Mouse (Mus musculus) liver, embryonic 15.5 days (tissue): ENCODE data around the gene Ndufc2. TPM values are rescaled to one million over a fixed set of nuclear protein-coding genes. Genes with fewer than 3 reads are reported as not detected.

ENCODE experiments used
- ATAC-seq: fragments of 200-750 bp; cut with Nextera tagmentation; 2 replicates; pipeline ENCODE4 v1.8.0; 2017; ENCODE audit warnings: moderate number of reproducible peaks, mild to moderate bottlenecking, moderate library complexity; ENCODE audit not compliant: insufficient read depth
- H3K27ac ChIP-seq: fragments of 300-500 bp; sonication (generic); replicated peaks from 2 replicates; pipeline ENCODE4 v1.5.1; 2015; ENCODE audit warnings: mild to moderate bottlenecking, inconsistent platforms
- H3K27me3 ChIP-seq: fragments of 300-500 bp; sonication (generic); 2 replicates; pipeline ENCODE4 v1.6.1; 2015; ENCODE audit warnings: mild to moderate bottlenecking, inconsistent platforms
- H3K36me3 ChIP-seq: fragments of 300-500 bp; sonication (generic); replicated peaks from 2 replicates; pipeline ENCODE4 v1.6.1; 2015; ENCODE audit warnings: moderate library complexity, mild to moderate bottlenecking, inconsistent platforms
- H3K4me1 ChIP-seq: fragments of 300-500 bp; sonication (generic); replicated peaks from 2 replicates; pipeline ENCODE4 v1.6.1; 2015; ENCODE audit warnings: inconsistent platforms
- H3K4me2 ChIP-seq: fragments of 300-500 bp; sonication (generic); 2 replicates; pipeline ENCODE4 v1.6.1; 2015; ENCODE audit warnings: moderate library complexity, mild to moderate bottlenecking, inconsistent platforms
- H3K4me3 ChIP-seq: fragments of 300-500 bp; sonication (generic); replicated peaks from 2 replicates; pipeline ENCODE4 v1.5.1; 2015; ENCODE audit warnings: mild to moderate bottlenecking, inconsistent platforms
- H3K9ac ChIP-seq: fragments of 300-500 bp; sonication (generic); 2 replicates; pipeline ENCODE4 v1.6.1; 2015; ENCODE audit warnings: moderate library complexity, mild to moderate bottlenecking, inconsistent platforms
- H3K9me3 ChIP-seq: fragments of 300-500 bp; sonication (generic); replicated peaks from 2 replicates; pipeline ENCODE4 v1.6.1; 2016; ENCODE audit warnings: inconsistent platforms
- WGBS: fragments of 180-500 bp; shearing (Covaris S2); methylation state at CpG from one replicate; pipeline ENCODE4 v1.1.7; 2015; ENCODE audit warnings: mixed read lengths; ENCODE audit not compliant: insufficient replicate concordance; 5-methylcytosine and 5-hydroxymethylcytosine counted together
- polyA plus RNA-seq: library from polyadenylated mRNA; unstranded; fragments of >200 nt; fragmentation: Nextera tagmentation; extraction: Ambion mirVana; gene quantifications from 2 replicates; pipeline ENCODE4 v1.2.1, GENCODE M21; 2015

Ndufc2 gene
- polyA plus RNA-seq, 1 experiment from 2014 or later, result 164 TPM

GRCm38 (mm10) chr7:97360955-97361354 is 38.8 kb upstream of the Ndufc2 start:
- ATAC-seq, result no peak
- no peaks in the 10 kb centered on the region for H3K9me3 ChIP-seq
- 49% methylated on average over 3 of the region's 3 CpGs for WGBS

DNA sequence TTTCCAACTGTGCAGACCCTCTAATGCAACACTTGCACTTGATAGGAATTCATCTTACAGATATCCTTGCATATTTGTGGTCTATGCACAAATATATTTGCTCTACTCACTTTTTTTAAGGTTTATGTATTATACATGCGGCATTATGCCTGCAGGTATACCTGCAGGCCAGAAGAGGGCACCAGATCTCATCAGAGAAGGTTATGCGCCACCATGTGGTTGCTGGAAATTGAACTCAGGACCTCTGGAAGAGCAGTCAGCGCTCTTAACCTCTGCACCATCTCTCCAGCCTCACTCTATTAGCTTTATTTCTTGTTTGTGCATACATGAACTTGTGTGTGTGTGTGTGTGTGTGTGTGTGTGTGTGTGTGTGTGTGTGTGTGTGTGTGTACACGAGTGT is 38.3 kb upstream of the Ndufc2 start:
- Histone ChIP-seq H3K36me3 (no peaks in the 10 kb centered on the region), H3K27me3 (peaks cover 5% of the 10 kb centered on the region), H3K9me3 (no peaks in the 10 kb centered on the region), H3K4me3 (no peak overlapping the region), H3K9ac (no peak overlapping the region), H3K4me2 (no peak overlapping the region), H3K4me1 (no peaks in the 10 kb centered on the region), H3K27ac (no peak overlapping the region)
- no peak for ATAC-seq
- WGBS, result 19% methylated on average over 4 of the region's 4 CpGs

More at GRCm38 (mm10) chr7:97360955-97361354, 38.8 kb upstream of the Ndufc2 start:
- Histone ChIP-seq H3K4me3 (no peak overlapping the region), H3K4me1 (no peaks in the 10 kb centered on the region), H3K27me3 (peaks cover 5% of the 10 kb centered on the region), H3K36me3 (no peaks in the 10 kb centered on the region), H3K4me2 (no peak overlapping the region), H3K27ac (no peak overlapping the region), H3K9ac (no peak overlapping the region)

DNA sequence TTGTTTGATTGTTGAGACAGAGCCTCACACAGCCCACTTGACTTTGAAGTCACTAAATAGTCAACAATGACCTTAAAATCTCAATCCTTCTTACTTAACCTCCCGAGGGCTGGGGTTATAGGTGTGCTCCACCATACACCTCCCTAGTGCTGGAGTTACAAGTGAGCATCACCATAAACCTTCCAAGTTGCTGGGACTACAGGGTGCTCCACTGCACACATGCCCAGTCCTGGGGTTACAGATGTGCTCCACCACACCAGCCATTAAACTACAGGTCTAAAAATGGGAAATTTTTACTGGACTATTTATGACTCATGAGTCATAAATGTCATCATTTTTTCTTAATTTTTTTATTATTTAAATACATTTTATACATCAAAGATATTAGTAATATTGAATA is 33.9 kb upstream of the Ndufc2 start:
- H3K4me1 ChIP-seq, result peaks cover 3% of the 10 kb centered on the region
- H3K4me3 ChIP-seq, result no peak overlapping the region
- no peak overlapping the region for H3K4me2 ChIP-seq
- H3K27me3 ChIP-seq, result peaks cover 5% of the 10 kb centered on the region
- H3K27ac ChIP-seq, result no peak overlapping the region
- H3K9me3 ChIP-seq, result no peaks in the 10 kb centered on the region
- no peak overlapping the region for H3K9ac ChIP-seq
- H3K36me3 ChIP-seq, result no peaks in the 10 kb centered on the region
- no peak for ATAC-seq
- 51% methylated on average over 1 of the region's 1 CpGs for WGBS

- no peaks in the 10 kb centered on the region for H3K27me3 ChIP-seq
- peaks cover 30% of the 10 kb centered on the region for H3K4me1 ChIP-seq
- no peak overlapping the region for H3K4me3 ChIP-seq
- H3K36me3 ChIP-seq, result peaks cover 60% of the 10 kb centered on the region
- no peak overlapping the region for H3K9ac ChIP-seq
- WGBS, result 81% methylated on average over 9 of the region's 9 CpGs
- no peak overlapping the region for H3K27ac ChIP-seq
- ATAC-seq, result no peak
- H3K9me3 ChIP-seq, result no peaks in the 10 kb centered on the region
- no peak overlapping the region for H3K4me2 ChIP-seq
These were observed 24.7 kb upstream of the Ndufc2 start for GRCm38 (mm10) chr7:97375101-97375500.

DNA sequence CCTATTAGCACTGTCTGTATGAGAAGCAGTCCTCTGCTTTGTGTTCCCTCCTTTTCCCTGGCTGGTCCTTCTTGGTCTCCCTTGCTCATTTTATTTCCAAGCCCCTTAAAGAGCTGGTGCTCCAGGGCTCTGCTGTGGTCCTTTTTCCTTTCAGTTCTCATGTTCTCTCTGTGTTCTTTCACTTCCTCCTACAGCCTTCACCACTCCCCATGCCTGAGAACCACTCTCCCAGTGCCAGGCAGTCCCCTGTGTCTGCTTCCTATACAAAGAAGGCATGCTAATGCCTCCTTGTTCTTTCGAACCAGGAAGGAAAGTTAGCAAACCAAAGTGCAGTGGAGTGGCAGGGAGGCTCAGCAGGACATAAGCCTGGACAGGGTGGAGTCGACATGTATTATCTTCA is 23.9 kb upstream of the Ndufc2 start:
- H3K4me1 ChIP-seq, result peaks cover 27% of the 10 kb centered on the region
- WGBS, result 61% methylated on average over 2 of the region's 2 CpGs
- no peaks in the 10 kb centered on the region for H3K27me3 ChIP-seq
- H3K9me3 ChIP-seq, result no peaks in the 10 kb centered on the region
- no peak overlapping the region for H3K9ac ChIP-seq
- H3K4me2 ChIP-seq, result no peak overlapping the region
- no peak overlapping the region for H3K27ac ChIP-seq
- no peak for ATAC-seq
- peaks cover 66% of the 10 kb centered on the region for H3K36me3 ChIP-seq
- no peak overlapping the region for H3K4me3 ChIP-seq

DNA sequence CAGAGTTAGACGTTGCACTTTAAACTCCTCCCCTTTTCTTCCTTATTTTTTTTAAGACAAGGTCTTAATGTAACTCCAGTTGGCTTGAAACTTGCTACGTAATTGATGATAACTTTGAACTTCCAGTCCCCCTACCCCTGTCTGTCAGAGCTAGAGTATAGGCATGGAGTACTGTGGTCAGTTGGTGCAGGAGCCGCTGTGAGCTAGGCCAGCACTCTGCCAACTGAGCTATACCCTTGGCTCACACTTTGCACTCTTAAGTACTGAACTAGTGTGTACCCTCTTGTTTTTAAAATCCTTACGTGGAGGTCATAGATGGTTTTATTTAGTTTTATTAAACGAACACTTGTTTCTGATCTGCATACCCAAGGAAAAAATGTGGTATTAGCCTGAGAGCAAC is 20.5 kb upstream of the Ndufc2 start:
- WGBS, result 75% methylated on average over 5 of the region's 5 CpGs
- Histone ChIP-seq H3K4me3 (no peak overlapping the region), H3K9me3 (no peaks in the 10 kb centered on the region), H3K4me1 (peaks cover 12% of the 10 kb centered on the region), H3K27ac (no peak overlapping the region), H3K4me2 (no peak overlapping the region), H3K27me3 (no peaks in the 10 kb centered on the region), H3K9ac (no peak overlapping the region), H3K36me3 (peaks cover 90% of the 10 kb centered on the region)
- no peak for ATAC-seq

DNA sequence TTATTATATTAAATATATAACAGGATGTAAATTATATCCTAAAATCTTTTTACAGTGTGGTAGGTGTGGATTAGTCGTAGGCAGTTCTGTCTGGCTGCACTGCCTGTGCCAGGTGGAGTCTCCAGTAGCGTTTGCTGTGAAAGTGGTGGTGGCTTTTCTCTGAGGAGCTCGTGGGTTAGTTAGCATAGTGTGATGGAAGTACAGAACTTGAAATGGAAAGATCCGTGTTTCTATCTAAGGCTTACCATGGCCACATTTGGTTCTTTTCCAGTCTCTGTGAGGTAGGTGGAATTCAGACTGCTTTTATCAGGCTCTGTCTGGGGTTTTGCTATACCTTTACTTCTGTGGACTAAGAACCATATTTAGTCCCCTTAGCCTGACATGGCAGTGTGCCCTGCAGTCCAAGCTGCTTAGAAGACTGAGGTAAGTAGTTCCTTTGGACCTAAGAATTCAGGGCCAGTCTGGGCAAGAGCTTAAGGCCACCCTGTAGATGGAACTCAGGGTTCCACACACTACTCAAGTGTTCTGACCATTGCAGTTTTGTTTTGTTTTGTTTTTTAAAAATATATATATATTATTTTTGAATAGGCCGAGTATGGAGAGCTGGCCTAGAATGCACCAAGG is 19.2 kb upstream of the Ndufc2 start:
- Histone ChIP-seq H3K27me3 (no peaks in the 10 kb centered on the region), H3K4me1 (peaks cover 6% of the 10 kb centered on the region), H3K27ac (no peak overlapping the region), H3K9ac (no peak overlapping the region), H3K9me3 (no peaks in the 10 kb centered on the region), H3K36me3 (peaks cover 90% of the 10 kb centered on the region), H3K4me2 (no peak overlapping the region), H3K4me3 (no peak overlapping the region)
- ATAC-seq, result no peak
- 76% methylated on average over 5 of the region's 5 CpGs for WGBS

DNA sequence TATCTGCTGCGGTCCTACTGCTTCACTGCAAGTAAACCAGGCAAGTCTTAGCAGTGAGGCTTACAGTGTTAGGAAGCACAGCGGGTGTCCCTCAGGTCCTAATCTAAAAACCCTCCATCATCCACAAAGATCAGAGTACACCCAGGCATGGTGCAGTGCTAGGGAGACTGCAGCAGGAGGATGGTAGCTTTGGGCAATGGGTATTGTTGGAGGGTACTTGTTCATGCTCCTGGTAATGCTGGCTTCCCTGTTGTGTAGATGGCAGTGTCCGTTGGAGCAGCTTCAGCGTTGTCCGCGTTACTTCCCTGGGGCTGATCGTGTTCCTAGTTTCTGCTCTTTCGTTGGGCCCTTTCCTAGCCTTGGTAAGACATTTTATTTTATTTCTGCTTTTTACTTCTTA is 17.1 kb upstream of the Ndufc2 start:
- no peak overlapping the region for H3K9ac ChIP-seq
- H3K27ac ChIP-seq, result no peak overlapping the region
- H3K4me3 ChIP-seq, result no peak overlapping the region
- no peaks in the 10 kb centered on the region for H3K9me3 ChIP-seq
- H3K36me3 ChIP-seq, result peaks cover 94% of the 10 kb centered on the region
- ATAC-seq, result no peak
- H3K27me3 ChIP-seq, result no peaks in the 10 kb centered on the region
- H3K4me2 ChIP-seq, result no peak overlapping the region
- H3K4me1 ChIP-seq, result no peaks in the 10 kb centered on the region
- 83% methylated on average over 8 of the region's 8 CpGs for WGBS

DNA sequence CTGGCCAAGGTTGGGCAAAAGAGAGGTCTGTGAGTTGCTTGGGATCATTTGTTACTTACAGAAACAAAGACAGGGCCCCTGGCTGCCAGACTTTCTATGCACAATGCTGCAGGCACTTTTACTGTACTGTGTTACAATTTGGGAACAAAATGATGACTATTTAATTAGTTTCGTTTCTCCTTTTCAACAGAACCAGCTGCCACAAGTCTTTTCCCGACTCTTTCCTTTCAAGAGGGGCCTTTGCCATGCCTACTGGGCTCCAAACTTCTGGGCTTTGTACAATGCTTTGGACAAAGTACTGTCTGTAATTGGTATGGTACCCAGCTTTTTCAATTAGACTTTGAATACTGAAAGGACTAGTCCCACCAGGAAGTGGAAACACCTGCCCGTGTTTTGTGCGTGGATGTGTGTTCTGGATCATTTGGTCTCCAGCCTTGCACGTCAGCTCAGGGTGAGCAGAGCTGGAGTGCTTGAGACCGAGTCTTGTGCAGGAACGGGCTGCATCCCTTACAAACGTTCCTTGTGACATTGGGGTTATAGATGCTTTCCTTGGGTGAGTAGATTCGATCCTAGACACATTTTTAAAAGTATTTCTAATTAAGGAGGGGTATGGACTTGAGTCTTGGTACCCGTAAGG is 16.2 kb upstream of the Ndufc2 start:
- Histone ChIP-seq H3K9ac (no peak overlapping the region), H3K9me3 (no peaks in the 10 kb centered on the region), H3K27ac (no peak overlapping the region), H3K4me3 (no peak overlapping the region), H3K4me1 (no peaks in the 10 kb centered on the region), H3K4me2 (no peak overlapping the region), H3K36me3 (peaks cover 92% of the 10 kb centered on the region), H3K27me3 (no peaks in the 10 kb centered on the region)
- 77% methylated on average over 10 of the region's 10 CpGs for WGBS
- ATAC-seq, result no peak

DNA sequence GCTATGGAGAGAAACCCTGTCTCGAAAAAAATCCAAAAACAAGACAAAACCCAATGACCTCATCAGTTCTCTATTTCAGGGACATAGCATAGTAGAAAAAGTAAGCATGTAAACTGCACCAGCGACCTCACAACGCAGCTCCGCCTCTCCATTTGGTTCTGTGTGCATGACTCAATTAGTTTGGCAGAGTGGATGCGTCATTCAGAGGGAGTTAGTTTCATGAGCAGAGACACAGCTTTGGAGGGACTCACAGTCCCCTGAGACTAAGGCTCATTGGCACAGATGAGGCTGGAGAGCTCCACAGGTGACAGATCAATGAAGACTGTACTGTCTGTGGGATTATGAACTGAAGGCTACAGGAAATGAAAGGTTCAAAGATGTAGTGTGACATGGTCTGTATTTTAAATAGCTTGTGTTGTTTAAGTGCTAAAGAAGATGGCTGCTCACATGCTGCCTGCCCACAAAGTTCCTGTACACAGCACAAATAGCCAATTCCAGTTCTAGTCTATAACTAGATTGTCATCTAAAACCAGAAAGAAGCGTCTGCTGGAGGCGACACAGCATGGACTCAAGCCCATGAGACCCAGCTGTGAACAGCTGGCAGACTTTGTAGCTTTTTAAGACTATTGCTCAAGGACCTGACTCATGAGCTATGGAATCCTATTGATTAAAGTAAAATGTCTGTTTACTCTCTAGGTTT is 13.5 kb upstream of the Ndufc2 start:
- Histone ChIP-seq H3K9me3 (no peaks in the 10 kb centered on the region), H3K4me2 (no peak overlapping the region), H3K9ac (no peak overlapping the region), H3K36me3 (peaks cover 93% of the 10 kb centered on the region), H3K4me3 (no peak overlapping the region), H3K27me3 (no peaks in the 10 kb centered on the region), H3K4me1 (no peaks in the 10 kb centered on the region), H3K27ac (no peak overlapping the region)
- 80% methylated on average over 7 of the region's 7 CpGs for WGBS
- no peak for ATAC-seq

DNA sequence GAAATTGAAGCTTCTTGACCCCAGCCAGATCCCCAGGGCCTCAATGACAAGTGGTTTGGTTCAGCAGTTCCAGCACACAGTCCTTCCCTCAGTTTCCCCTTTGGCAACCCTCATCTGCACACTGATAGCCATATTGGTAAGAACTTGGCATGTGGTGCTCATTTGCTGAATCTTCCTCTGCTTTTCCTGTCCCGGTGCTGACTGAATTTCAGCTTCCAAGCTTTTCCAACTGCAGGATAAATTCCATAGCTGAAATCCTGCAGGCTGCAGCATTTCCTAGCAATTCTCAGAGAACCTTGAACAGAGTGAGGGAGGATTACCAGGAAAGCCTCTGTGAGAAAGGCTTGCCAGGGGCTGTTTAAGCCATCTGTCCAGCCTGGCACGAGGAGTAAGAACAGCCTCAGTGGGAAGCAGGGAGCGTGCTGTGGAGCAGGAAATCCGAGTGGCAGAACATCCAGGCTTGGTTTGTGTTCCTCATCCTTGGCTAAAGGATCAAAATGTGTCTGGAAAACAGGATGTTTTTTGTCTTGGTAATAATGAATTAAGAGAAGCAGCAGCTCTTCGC is 12.9 kb upstream of the Ndufc2 start:
- WGBS, result 82% methylated on average over 5 of the region's 5 CpGs
- H3K27ac ChIP-seq, result no peak overlapping the region

More for the DNA sequence above, 12.9 kb upstream of the Ndufc2 start:
- H3K4me3 ChIP-seq, result no peak overlapping the region
- no peaks in the 10 kb centered on the region for H3K9me3 ChIP-seq
- H3K4me2 ChIP-seq, result no peak overlapping the region
- no peaks in the 10 kb centered on the region for H3K27me3 ChIP-seq
- ATAC-seq, result no peak
- H3K9ac ChIP-seq, result no peak overlapping the region
- no peaks in the 10 kb centered on the region for H3K4me1 ChIP-seq
- H3K36me3 ChIP-seq, result peaks cover 93% of the 10 kb centered on the region
